Mouse (Mus musculus) erythroblast, embryonic 14.5 days (primary cell): Measurements from ENCODE around the gene Rpl3l.

Source experiments
- GATA1 ChIP-seq: IDR thresholded peaks from 2 replicates; pipeline ENCODE4 v1.6.1; 2012; ENCODE audit warnings: low read length, inconsistent platforms, mixed read lengths
- TAL1 ChIP-seq: IDR thresholded peaks from 3 replicates; pipeline ENCODE4 v1.6.1; 2012; ENCODE audit warnings: low read length, inconsistent platforms, mixed read lengths

GRCm38 (mm10) chr17:24715556-24715955 lies 12.1 kb upstream of the Rpl3l start:
- TF ChIP-seq TAL1 (no peak), GATA1 (no peak)
